Mouse (Mus musculus) ES-E14 (cell line): ENCODE measurements around the gene Trappc3. TPM values are rescaled to one million over a fixed set of nuclear protein-coding genes. Genes with fewer than 3 reads are reported as not detected.
A peak's percentile ranks its signal among the peaks of the same experiment; 100 is the strongest.

ENCODE experiments used
- DNase-seq: peaks from one replicate; pipeline ENCODE4 v3.0.0-alpha.2; 2013; ENCODE audit warnings: low read depth, low spot score
- H3K27ac ChIP-seq: 2 replicates; pipeline ENCODE4 v1.5.1; 2012; ENCODE audit warnings: low read depth, mild to moderate bottlenecking, low read length, moderate library complexity, mixed read lengths; ENCODE audit not compliant: poor library complexity, insufficient read depth, severe bottlenecking
- H3K36me3 ChIP-seq: 2 replicates; pipeline ENCODE4 v1.6.1; 2012; ENCODE audit warnings: mild to moderate bottlenecking, low read length, moderate library complexity, mixed read lengths; ENCODE audit not compliant: control insufficient read depth, poor library complexity, insufficient read depth, severe bottlenecking
- H3K4me1 ChIP-seq, 2 experiments: fragments of 150-350 bp in 1 of 2; sonication (generic) in 1 of 2; 2 replicates each; pipeline ENCODE4 v1.6.1; 2012; ENCODE audit warnings: low read length in 2 of 2, mild to moderate bottlenecking in 1 of 2, mixed read lengths in 1 of 2; ENCODE audit not compliant: control insufficient read depth in 2 of 2, insufficient read depth in 2 of 2, poor library complexity in 1 of 2
- H3K4me3 ChIP-seq, 2 experiments: fragments of 150-350 bp in 1 of 2; sonication (generic) in 1 of 2; 2 replicates each; pipeline ENCODE4 v1.5.1; 2012; ENCODE audit warnings: low read length in 2 of 2, low read depth in 1 of 2, mild to moderate bottlenecking in 1 of 2, mixed read lengths in 1 of 2; ENCODE audit not compliant: insufficient read depth in 1 of 2, poor library complexity in 1 of 2, severe bottlenecking in 1 of 2
- H3K9ac ChIP-seq: 2 replicates; pipeline ENCODE4 v1.6.1; 2012; ENCODE audit warnings: low read depth, mild to moderate bottlenecking, low read length, mixed read lengths; ENCODE audit not compliant: poor library complexity, insufficient read depth, severe bottlenecking
- H3K9me3 ChIP-seq: fragments of 150-350 bp; sonication (generic); 2 replicates; pipeline ENCODE4 v1.6.1; 2012; ENCODE audit warnings: low read depth, mild to moderate bottlenecking, low read length; ENCODE audit not compliant: control insufficient read depth, insufficient read depth
- CHD2 ChIP-seq: IDR thresholded peaks from 2 replicates; pipeline ENCODE4 v1.6.1; 2014; ENCODE audit warnings: mild to moderate bottlenecking, low read depth, low read length, inconsistent platforms
- HCFC1 ChIP-seq: IDR thresholded peaks from 2 replicates; pipeline ENCODE4 v1.6.1; 2012; ENCODE audit warnings: low read length, inconsistent platforms, borderline replicate concordance; ENCODE audit not compliant: insufficient read depth
- MAFK ChIP-seq: IDR thresholded peaks from 2 replicates; pipeline ENCODE4 v1.6.1; 2014; ENCODE audit warnings: mild to moderate bottlenecking, low read depth, low read length, inconsistent platforms; ENCODE audit not compliant: insufficient read depth
- ZC3H11A ChIP-seq: IDR thresholded peaks from 2 replicates; pipeline ENCODE4 v1.6.1; 2012; ENCODE audit warnings: low read depth, mild to moderate bottlenecking, inconsistent platforms, low read length, borderline replicate concordance
- ZNF384 ChIP-seq: IDR thresholded peaks from 2 replicates; pipeline ENCODE4 v1.6.1; 2012; ENCODE audit warnings: low read depth, low read length, inconsistent platforms
- in situ Hi-C, 2 experiments: fragments of 600-800 bp; cut with MboI; formaldehyde crosslinking; loops; one replicate each; pipeline ENCODE4 v1.15.1; 2025; ENCODE audit warnings: low sequenced_read_pairs in 2 of 2, inconsistent platforms in 1 of 2; ENCODE audit not compliant: unreplicated experiment in 2 of 2
- total RNA-seq: library from RNA; depleted of rRNA; stranded (reverse); fragments of 300-350 nt; gene quantifications from 2 replicates; pipeline ENCODE4 v1.2.3, GENCODE M21; 2012

Gene Trappc3
- total RNA-seq, 1 experiment, result 54.8 TPM

- no peak for DNase-seq
- TF ChIP-seq HCFC1 (no peak), ZC3H11A (no peak), CHD2 (no peak), ZNF384 (no peak), MAFK (0 out of 2 replicates have a peak, but pooled peaks have one; percentile 2)
- H3K27ac ChIP-seq, result no peak overlapping the region
- no peak overlapping the region for H3K9ac ChIP-seq
- H3K36me3 ChIP-seq, result no peaks in the 10 kb centered on the region
- H3K4me1 ChIP-seq, result peaks cover 0 to under 1% of the 10 kb centered on the region in 2 experiments; a peak in 1 of 4 replicates
- no peaks in the 10 kb centered on the region for H3K9me3 ChIP-seq
- in situ Hi-C loops, result loop anchor here (5.0 to 10.0 kb wide), 2 partner anchors 82 to 85 kb away; no protein-coding TSS in a partner anchor
- H3K4me3 ChIP-seq, result no peak overlapping the region
Measured at GRCm38 (mm10) chr4:126222631-126223030, 39.5 kb upstream of the Trappc3 start.

DNA sequence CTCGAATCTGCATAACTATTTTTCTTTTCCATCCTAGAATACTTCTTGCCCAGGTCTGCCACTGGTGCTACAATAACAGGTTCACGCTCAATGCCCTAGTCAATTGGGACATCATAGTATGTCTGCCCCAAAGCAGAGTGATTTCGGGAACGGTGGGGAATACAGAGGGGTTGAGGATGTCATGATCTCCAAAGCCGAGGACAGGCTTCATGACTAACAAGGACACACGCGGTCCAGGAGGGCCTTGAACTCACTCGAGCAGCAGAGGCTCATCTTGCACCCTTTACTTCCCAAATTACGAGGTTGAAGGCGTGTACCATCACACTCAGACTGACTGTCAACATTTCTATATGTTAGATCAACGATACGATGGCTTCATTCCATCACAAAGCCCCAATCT, 35.5 kb upstream of the Trappc3 start:
- H3K36me3 ChIP-seq, result peaks cover 6% of the 10 kb centered on the region; the same call in 1 of the 2 replicates
- no peak overlapping the region for H3K27ac ChIP-seq
- no peak overlapping the region for H3K9ac ChIP-seq
- H3K9me3 ChIP-seq, result no peaks in the 10 kb centered on the region
- in situ Hi-C loops, result loop anchor here in 1 of 2 experiments (10.0 kb wide), 1 partner anchor 78 kb away; no protein-coding TSS in a partner anchor
- no peak overlapping the region for H3K4me3 ChIP-seq
- DNase-seq, result no peak
- TF ChIP-seq ZNF384, result no peak
- TF ChIP-seq CHD2, result no peak
- TF ChIP-seq MAFK, result no peak
- TF ChIP-seq ZC3H11A, result no peak
- H3K4me1 ChIP-seq, result peaks cover 0 to 9% of the 10 kb centered on the region in 2 experiments; a peak in 3 of 4 replicates

DNA sequence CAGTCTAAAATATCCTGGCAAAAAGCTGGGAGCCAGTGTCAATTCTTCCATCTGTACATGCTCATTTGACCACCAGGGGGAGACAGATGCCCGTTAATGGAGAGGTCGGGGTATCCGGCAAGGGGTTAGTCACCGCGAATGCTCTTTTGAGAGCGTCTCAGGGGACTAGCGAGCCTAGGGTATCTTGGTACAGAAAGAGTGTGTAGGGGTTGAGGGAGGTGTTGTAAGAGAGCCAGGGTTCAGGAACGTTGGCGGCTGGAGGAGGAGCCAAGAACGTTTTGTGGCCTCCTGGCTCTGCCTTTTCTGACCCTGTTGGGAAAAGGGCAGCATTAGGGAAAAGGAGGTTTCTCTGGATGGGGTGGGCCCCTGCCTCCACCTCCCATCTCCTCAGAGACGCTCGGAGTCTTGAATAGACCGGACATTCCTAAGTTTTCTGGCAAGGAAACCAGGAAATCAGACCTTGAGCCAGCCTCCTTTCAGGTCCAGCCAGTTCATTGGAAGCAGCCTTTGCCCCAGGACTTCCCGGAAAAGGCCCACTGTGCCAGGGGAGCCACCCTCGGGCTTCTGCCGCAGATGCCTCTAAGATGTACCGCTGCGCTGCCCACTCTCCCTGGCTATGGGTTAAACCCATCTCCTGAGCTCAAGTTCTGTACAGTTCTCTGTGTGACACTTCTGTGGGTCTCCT, 34.9 kb upstream of the Trappc3 start:
- Histone ChIP-seq H3K9ac (peak overlapping the region; percentile 2), H3K27ac (no peak overlapping the region), H3K4me3 (peak overlapping the region in 1 of 2 experiments; percentile 45; a peak in 2 of 4 replicates), H3K36me3 (peaks cover 8% of the 10 kb centered on the region; the same call in 1 of the 2 replicates), H3K9me3 (no peaks in the 10 kb centered on the region), H3K4me1 (peaks cover 0 to 9% of the 10 kb centered on the region in 2 experiments; a peak in 3 of 4 replicates)
- TF ChIP-seq CHD2 (no peak), ZNF384 (0 out of 2 replicates have a peak, but pooled peaks have one; percentile 24), ZC3H11A (peak; percentile 97), MAFK (no peak), HCFC1 (peak; percentile 33; the same call in 1 of the 2 replicates)
- peak; percentile 88 for DNase-seq
- in situ Hi-C loops, result loop anchor here in 1 of 2 experiments (10.0 kb wide), 1 partner anchor 78 kb away; no protein-coding TSS in a partner anchor

DNA sequence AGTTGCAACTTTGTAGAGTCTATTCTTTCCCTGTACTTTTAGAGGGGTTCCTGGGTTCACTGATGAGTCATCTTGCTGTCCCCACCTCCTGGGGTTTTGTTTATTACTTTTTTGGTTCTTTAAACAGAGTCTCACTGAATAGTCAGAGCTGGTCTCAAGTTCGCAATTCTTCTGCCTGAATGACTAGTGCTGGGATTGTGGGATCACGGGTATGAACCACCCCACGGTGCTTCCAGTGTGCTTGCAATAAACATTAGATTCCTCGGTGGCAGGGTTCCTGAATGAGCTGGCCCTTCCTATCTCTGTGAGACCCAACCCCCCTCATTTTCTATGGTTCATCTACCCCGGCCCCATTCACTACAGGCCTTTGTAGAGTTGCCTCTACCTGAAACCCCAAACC, 34.0 kb upstream of the Trappc3 start:
- no peak overlapping the region for H3K9ac ChIP-seq
- TF ChIP-seq CHD2 (no peak), MAFK (no peak), ZNF384 (no peak), ZC3H11A (no peak), HCFC1 (no peak)
- no peak overlapping the region for H3K4me3 ChIP-seq
- no peaks in the 10 kb centered on the region for H3K9me3 ChIP-seq
- peaks cover 0 to 11% of the 10 kb centered on the region in 2 experiments; a peak in 3 of 4 replicates for H3K4me1 ChIP-seq
- DNase-seq, result no peak
- peaks cover 18% of the 10 kb centered on the region for H3K36me3 ChIP-seq
- H3K27ac ChIP-seq, result no peak overlapping the region
- in situ Hi-C loops, result loop anchor here in 1 of 2 experiments (10.0 kb wide), 1 partner anchor 77 kb away; no protein-coding TSS in a partner anchor
